Mouse (Mus musculus): ENCODE results near the gene Derl2. TPM values are rescaled to one million over a fixed set of nuclear protein-coding genes. Genes with fewer than 3 reads are reported as not detected.

Derl2 gene
- 37.8 and 42.3 TPM in 2 replicates for polyA plus RNA-seq (2014; fragmentation: Nextera tagmentation; extraction: Ambion mirVana)

- H3K9me3 ChIP-seq (ENCODE audit: control insufficient read depth, low read length) = no peaks in the 10 kb centered on the region
- under 1% methylated on average over 71 of the region's 71 CpGs for WGBS
- ATAC-seq (ENCODE audit: insufficient read depth, low FRiP score, low TSS enrichment) (peak; percentile 100), DNase-seq (ENCODE audit: low spot score) (peak; percentile 99)
- H3K27me3 ChIP-seq (ENCODE audit: control insufficient read depth, insufficient read depth, low read length) = no peaks in the 10 kb centered on the region
- H3K27ac ChIP-seq (ENCODE audit: low read depth, low read length) = peak within 1 kb of the TSS; percentile 81
- H3K4me3 ChIP-seq (ENCODE audit: low read depth, low read length) = peak within 1 kb of the TSS; percentile 78
- peak within 1 kb of the TSS; percentile 74 for H3K4me2 ChIP-seq (ENCODE audit: low read depth)
- peak within 1 kb of the TSS; percentile 93 for H3K9ac ChIP-seq (ENCODE audit: low read length)
- peaks cover 3% of the 10 kb centered on the region; the same call in 1 of the 2 replicates for H3K36me3 ChIP-seq (ENCODE audit: control insufficient read depth, insufficient read depth, low read length)
- peaks cover 9% of the 10 kb centered on the region; the same call in 1 of the 2 replicates for H3K4me1 ChIP-seq (ENCODE audit: control insufficient read depth, insufficient read depth, low read length)
Measured at GRCm38 (mm10) chr11:71019201-71020068, at the start of gene Derl2, which contains the start of gene Mis12. TSS of gene Derl2 (minus strand) at chr11:71019841. TSS of gene Mis12 (plus strand) at chr11:71019611.

GRCm38 (mm10) chr11:71052554-71052953 is 32.9 kb upstream of the Derl2 start:
- H3K9me3 ChIP-seq (ENCODE audit: control insufficient read depth, low read length) = no peaks in the 10 kb centered on the region
- ATAC-seq (ENCODE audit: insufficient read depth, low FRiP score, low TSS enrichment) (no peak), DNase-seq (ENCODE audit: low spot score) (no peak)
- no peak overlapping the region for H3K4me3 ChIP-seq (ENCODE audit: low read depth, low read length)
- H3K4me2 ChIP-seq (ENCODE audit: low read depth) = no peak overlapping the region
- no peaks in the 10 kb centered on the region for H3K4me1 ChIP-seq (ENCODE audit: control insufficient read depth, insufficient read depth, low read length)
- WGBS = 12% methylated on average over 1 of the region's 1 CpGs
- no peak overlapping the region for H3K27ac ChIP-seq (ENCODE audit: low read depth, low read length)
- H3K36me3 ChIP-seq (ENCODE audit: control insufficient read depth, insufficient read depth, low read length) = no peaks in the 10 kb centered on the region
- H3K9ac ChIP-seq (ENCODE audit: low read length) = no peak overlapping the region
- no peaks in the 10 kb centered on the region for H3K27me3 ChIP-seq (ENCODE audit: control insufficient read depth, insufficient read depth, low read length)

- Histone ChIP-seq H3K4me3 (ENCODE audit: low read depth, low read length) (no peak overlapping the region), H3K4me2 (ENCODE audit: low read depth) (no peak overlapping the region), H3K27me3 (ENCODE audit: control insufficient read depth, insufficient read depth, low read length) (no peaks in the 10 kb centered on the region), H3K4me1 (ENCODE audit: control insufficient read depth, insufficient read depth, low read length) (no peaks in the 10 kb centered on the region), H3K9me3 (ENCODE audit: control insufficient read depth, low read length) (no peaks in the 10 kb centered on the region), H3K36me3 (ENCODE audit: control insufficient read depth, insufficient read depth, low read length) (no peaks in the 10 kb centered on the region), H3K9ac (ENCODE audit: low read length) (no peak overlapping the region), H3K27ac (ENCODE audit: low read depth, low read length) (no peak overlapping the region)
- ATAC-seq (ENCODE audit: insufficient read depth, low FRiP score, low TSS enrichment) (no peak), DNase-seq (ENCODE audit: low spot score) (no peak)
- WGBS = 97% methylated on average over 5 of the region's 5 CpGs
Measured at GRCm38 (mm10) chr11:71039526-71040298, 20.1 kb upstream of the Derl2 start.

GRCm38 (mm10) chr11:71033163-71033761 is 13.6 kb upstream of the Derl2 start, which contains the start of gene 6330403K07Rik:
TSS of gene 6330403K07Rik (minus strand) at chr11:71033513.
- Histone ChIP-seq H3K9me3 (ENCODE audit: control insufficient read depth, low read length) (no peaks in the 10 kb centered on the region), H3K36me3 (ENCODE audit: control insufficient read depth, insufficient read depth, low read length) (0 out of 2 replicates have a peak, but pooled peaks cover 1% of the 10 kb centered on the region), H3K9ac (ENCODE audit: low read length) (peak within 1 kb of the TSS; percentile 72), H3K4me1 (ENCODE audit: control insufficient read depth, insufficient read depth, low read length) (0 out of 2 replicates have a peak, but pooled peaks cover 6% of the 10 kb centered on the region), H3K4me3 (ENCODE audit: low read depth, low read length) (peak within 1 kb of the TSS; percentile 57), H3K27me3 (ENCODE audit: control insufficient read depth, insufficient read depth, low read length) (no peaks in the 10 kb centered on the region), H3K27ac (ENCODE audit: low read depth, low read length) (peak within 1 kb of the TSS; percentile 72), H3K4me2 (ENCODE audit: low read depth) (peak within 1 kb of the TSS; percentile 57)
- ATAC-seq (ENCODE audit: insufficient read depth, low FRiP score, low TSS enrichment) = peak; percentile 94
- peak; percentile 86 for DNase-seq (ENCODE audit: low spot score)
- WGBS = under 1% methylated on average over 31 of the region's 31 CpGs

- DNase-seq (ENCODE audit: low spot score) = peak; percentile 59
- Histone ChIP-seq H3K9me3 (ENCODE audit: control insufficient read depth, low read length) (no peaks in the 10 kb centered on the region), H3K27ac (ENCODE audit: low read depth, low read length) (peak overlapping the region; percentile 72), H3K9ac (ENCODE audit: low read length) (peak overlapping the region; percentile 72), H3K36me3 (ENCODE audit: control insufficient read depth, insufficient read depth, low read length) (peaks cover 2% of the 10 kb centered on the region; the same call in 1 of the 2 replicates), H3K4me1 (ENCODE audit: control insufficient read depth, insufficient read depth, low read length) (0 out of 2 replicates have a peak, but pooled peaks cover 6% of the 10 kb centered on the region), H3K4me2 (ENCODE audit: low read depth) (peak overlapping the region; percentile 57), H3K27me3 (ENCODE audit: control insufficient read depth, insufficient read depth, low read length) (no peaks in the 10 kb centered on the region), H3K4me3 (ENCODE audit: low read depth, low read length) (peak overlapping the region; percentile 57)
- ATAC-seq (ENCODE audit: insufficient read depth, low FRiP score, low TSS enrichment) = peak; percentile 46
- 7% methylated on average over 26 of the region's 26 CpGs for WGBS
Measured at GRCm38 (mm10) chr11:71032491-71033162, 13.0 kb upstream of the Derl2 start.

GRCm38 (mm10) chr11:71032070-71032469 is 12.4 kb upstream of the Derl2 start:
- 0 out of 2 replicates have a peak, but pooled peaks cover 6% of the 10 kb centered on the region for H3K4me1 ChIP-seq (ENCODE audit: control insufficient read depth, insufficient read depth, low read length)
- peak overlapping the region; percentile 57 for H3K4me3 ChIP-seq (ENCODE audit: low read depth, low read length)
- no peaks in the 10 kb centered on the region for H3K27me3 ChIP-seq (ENCODE audit: control insufficient read depth, insufficient read depth, low read length)
- no peak for DNase-seq (ENCODE audit: low spot score)
- H3K9me3 ChIP-seq (ENCODE audit: control insufficient read depth, low read length) = no peaks in the 10 kb centered on the region
- 78% methylated on average over 7 of the region's 7 CpGs for WGBS
- H3K36me3 ChIP-seq (ENCODE audit: control insufficient read depth, insufficient read depth, low read length) = peaks cover 2% of the 10 kb centered on the region; the same call in 1 of the 2 replicates
- H3K9ac ChIP-seq (ENCODE audit: low read length) = peak overlapping the region; percentile 72
- H3K27ac ChIP-seq (ENCODE audit: low read depth, low read length) = peak overlapping the region; percentile 72; the same call in 1 of the 2 replicates
- peak overlapping the region; percentile 57 for H3K4me2 ChIP-seq (ENCODE audit: low read depth)
- no peak for ATAC-seq (ENCODE audit: insufficient read depth, low FRiP score, low TSS enrichment)

- Histone ChIP-seq H3K36me3 (ENCODE audit: control insufficient read depth, insufficient read depth, low read length) (peaks cover 12% of the 10 kb centered on the region), H3K27me3 (ENCODE audit: control insufficient read depth, insufficient read depth, low read length) (no peaks in the 10 kb centered on the region), H3K4me3 (ENCODE audit: low read depth, low read length) (no peak overlapping the region), H3K4me1 (ENCODE audit: control insufficient read depth, insufficient read depth, low read length) (0 out of 2 replicates have a peak, but pooled peaks cover 6% of the 10 kb centered on the region), H3K27ac (ENCODE audit: low read depth, low read length) (no peak overlapping the region), H3K9ac (ENCODE audit: low read length) (no peak overlapping the region), H3K9me3 (ENCODE audit: control insufficient read depth, low read length) (no peaks in the 10 kb centered on the region), H3K4me2 (ENCODE audit: low read depth) (no peak overlapping the region)
- no peak for ATAC-seq (ENCODE audit: insufficient read depth, low FRiP score, low TSS enrichment)
- 80% methylated on average over 3 of the region's 3 CpGs for WGBS
- no peak for DNase-seq (ENCODE audit: low spot score)
Measured at GRCm38 (mm10) chr11:71029403-71030118, 9.9 kb upstream of the Derl2 start.
